Mouse (Mus musculus) liver, embryonic 14.5 days (tissue): ENCODE measurements around the gene Slc16a5.

Source experiments
- CTCF ChIP-seq: IDR thresholded peaks from 2 replicates; pipeline ENCODE4 v1.5.1; 2016; ENCODE audit warnings: antibody characterized with exemption, low read depth, control low read depth
- EP300 ChIP-seq: IDR thresholded peaks from 2 replicates; pipeline ENCODE4 v1.6.1; 2016; ENCODE audit warnings: antibody characterized with exemption, low read depth

DNA sequence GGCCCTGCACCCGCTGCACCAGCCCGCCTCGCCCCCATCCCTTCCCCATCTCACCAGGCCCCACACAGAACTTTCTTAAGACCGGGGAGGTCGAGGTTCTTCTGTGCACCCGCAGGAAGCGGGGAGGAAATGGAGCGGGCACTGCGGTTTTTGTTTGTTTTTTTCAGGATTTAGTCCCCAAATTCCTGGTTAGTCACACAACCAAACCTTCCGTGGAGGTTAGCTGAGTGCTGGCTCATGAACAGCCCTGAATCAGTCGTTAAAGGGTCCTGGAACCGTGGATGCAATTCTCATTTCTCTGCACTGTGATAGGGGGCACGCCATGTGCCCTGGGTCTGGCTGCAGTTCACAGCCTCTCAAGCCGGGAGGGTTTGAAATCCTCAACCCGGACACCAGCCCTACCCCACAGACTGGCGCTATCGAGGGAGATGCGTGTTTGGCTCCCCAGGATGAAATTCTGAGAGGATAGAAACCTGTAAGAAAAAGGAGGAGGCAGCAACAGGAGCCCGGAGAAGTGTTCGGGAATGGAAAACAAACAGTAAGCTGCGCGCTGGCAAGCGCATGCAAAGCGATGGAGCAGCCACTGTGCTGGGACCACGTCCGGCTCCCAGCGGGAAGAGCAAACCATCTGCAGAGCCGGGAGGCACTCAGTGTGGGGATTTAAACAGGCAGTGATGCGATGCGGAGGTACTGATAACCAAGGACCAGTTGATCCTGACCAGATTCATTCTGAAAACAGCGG lies 26.5 kb upstream of the Slc16a5 start:
- TF ChIP-seq CTCF (no peak), EP300 (no peak)
